Mouse (Mus musculus) activated CD4-positive, CD25-positive, alpha-beta regulatory T cell, adult 9 weeks (primary cell): ENCODE measurements around the gene Kcng4. TPM values are rescaled to one million over a fixed set of nuclear protein-coding genes. Genes with fewer than 3 reads are reported as not detected.

Experiments
- polyA plus RNA-seq: library from polyadenylated mRNA; unstranded; fragments of 100-300 nt; shearing (Covaris generic); gene quantifications from one replicate; pipeline ENCODE4 v1.2.1, GENCODE M21; 2017

The Kcng4 gene
- not detected for polyA plus RNA-seq

DNA sequence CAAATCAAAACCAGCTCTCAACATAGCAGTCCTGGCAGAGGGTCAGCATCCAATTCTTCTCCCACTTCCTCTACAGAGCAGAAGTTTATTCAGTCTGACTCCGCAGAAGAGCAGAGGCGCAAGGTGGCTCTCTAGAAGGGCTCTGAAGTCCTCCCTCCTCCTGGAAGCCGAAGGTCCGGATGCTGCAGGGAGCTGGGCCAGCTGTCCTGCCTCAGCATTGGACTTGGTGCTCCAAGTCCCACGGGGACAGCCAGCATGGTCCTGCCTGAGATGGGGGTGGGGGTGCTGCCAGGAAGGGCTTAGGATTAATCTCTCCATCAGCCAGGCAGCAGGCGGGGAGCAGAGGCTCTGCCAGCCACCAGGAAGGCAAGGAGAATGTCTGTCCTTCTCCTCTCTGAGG, at the start of gene Kcng4:
TSS of gene Kcng4 (minus strand) at position 303 of the 400 bp plus-strand sequence.

GRCm38 (mm10) chr8:119666219-119666951, 30.9 kb upstream of the Kcng4 start, which contains the start of gene Wfdc1:
TSS of gene Wfdc1 (plus strand) at chr8:119666365.

DNA sequence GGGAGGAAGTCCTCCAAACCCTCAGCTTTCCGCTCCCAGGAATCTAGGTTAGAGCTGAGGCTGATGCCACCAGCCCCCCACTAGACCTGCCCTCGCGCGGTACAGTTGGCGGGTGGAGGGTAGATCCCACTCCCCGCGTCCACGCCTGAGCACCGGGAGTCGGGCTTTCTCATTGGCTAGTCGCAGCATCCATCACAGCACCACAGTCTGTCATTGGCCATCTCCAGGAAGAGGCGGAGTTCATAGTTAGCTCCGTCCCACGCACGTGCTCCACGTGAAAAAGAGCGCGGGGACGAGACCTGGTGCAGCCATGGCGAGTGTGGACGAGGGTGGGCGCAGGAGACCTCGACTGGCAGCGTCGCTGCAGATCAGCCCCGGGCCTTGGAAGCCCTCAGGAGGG, 23.0 kb downstream of the Kcng4 start, which contains the start of gene Adad2:
TSS of gene Adad2 (plus strand) at position 277 of the 400 bp plus-strand sequence.

DNA sequence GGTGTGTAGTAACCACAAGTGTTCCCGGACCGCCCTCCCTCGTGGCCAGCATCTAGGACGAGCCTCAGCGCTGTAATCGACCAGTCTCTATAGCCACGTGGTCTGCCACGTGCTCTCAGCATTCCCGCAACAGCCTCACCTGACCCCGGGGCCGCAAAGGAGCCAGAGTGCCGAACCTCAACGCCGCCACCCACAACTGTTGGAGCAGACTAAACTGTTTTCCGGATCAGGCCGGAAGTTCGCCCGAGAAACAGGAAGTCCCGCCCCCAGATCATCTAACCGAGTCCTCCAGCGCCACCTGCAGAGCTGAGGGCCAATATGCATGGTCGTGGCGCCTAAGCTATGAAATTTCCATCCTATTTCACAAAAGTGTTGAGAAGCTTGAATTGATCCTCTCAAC, 30.5 kb downstream of the Kcng4 start, which contains the start of gene Taf1c:
TSS of gene Taf1c (minus strand) at position 227 of the 400 bp plus-strand sequence.

DNA sequence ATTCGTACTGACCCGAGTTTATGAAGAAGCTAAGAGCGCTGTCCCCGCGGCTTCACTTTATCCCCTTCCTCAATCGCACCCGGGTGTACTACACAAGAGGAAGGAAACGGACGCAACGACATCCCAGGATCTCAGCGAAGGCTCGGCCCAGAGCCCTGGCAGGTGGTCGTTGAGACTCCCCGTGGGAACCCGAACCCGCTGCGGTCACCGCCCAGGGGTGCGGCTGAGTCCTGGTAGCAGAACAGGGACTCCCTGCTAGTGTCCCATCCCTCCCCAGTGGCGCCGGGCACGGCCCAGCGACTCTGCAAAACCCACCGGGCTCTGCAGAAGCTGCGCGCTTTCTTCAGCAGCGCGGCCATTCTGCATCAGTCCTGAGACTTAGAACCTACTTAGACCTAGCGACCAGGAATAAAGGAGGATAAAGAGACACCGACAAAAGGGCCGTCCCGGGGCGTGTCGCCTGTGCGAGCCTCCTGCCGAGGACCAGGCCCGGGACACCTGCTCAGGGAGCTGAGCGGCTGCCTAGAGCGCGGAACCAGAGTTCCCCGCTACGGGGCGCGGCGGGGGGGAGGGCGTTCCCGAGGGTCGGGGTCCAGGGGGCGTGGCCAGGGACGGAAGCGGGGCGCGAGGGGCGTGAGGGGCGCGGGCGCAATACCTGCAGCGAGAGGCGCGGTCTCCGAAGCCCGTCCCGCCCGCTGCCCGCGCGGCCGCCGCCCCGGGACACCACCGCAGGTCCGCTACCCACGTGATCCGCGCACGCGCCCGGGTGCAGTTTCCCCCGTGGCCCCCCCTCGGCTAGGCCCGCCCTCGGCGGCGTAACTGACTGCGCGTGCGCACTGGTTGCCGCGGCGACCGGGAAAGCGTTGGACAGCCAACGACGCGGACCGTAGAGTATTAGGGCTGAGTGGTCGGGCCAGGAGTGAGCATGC, 60.8 kb downstream of the Kcng4 start, which contains the start of the genes Hsdl1 and Dnaaf1:
TSS of gene Hsdl1 (minus strand) at position 747 of the 929 bp plus-strand sequence.
TSS of gene Dnaaf1 (plus strand) at position 799 of the 929 bp plus-strand sequence.

Other genes starting within 250 kb of the Kcng4 start
- gene Mlycd, start 240.8 kb downstream of the Kcng4 start, polyA plus RNA-seq: 2.0 TPM
- 24.3 TPM for gene Osgin1, start 201.6 kb downstream of the Kcng4 start, polyA plus RNA-seq
- not detected for gene Necab2, start 189.0 kb downstream of the Kcng4 start, polyA plus RNA-seq
- not detected for gene Slc38a8, start 134.0 kb downstream of the Kcng4 start, polyA plus RNA-seq
- 110 TPM for gene Mbtps1, start 76.9 kb downstream of the Kcng4 start, polyA plus RNA-seq
- 104 TPM for gene Hsdl1, start 60.5 kb downstream of the Kcng4 start, polyA plus RNA-seq
- gene Dnaaf1, start 60.4 kb downstream of the Kcng4 start, polyA plus RNA-seq: not detected
- 38.1 TPM for gene Taf1c, start 30.5 kb downstream of the Kcng4 start, polyA plus RNA-seq
- not detected for gene Adad2, start 22.9 kb downstream of the Kcng4 start, polyA plus RNA-seq
- not detected for gene Wfdc1, start 30.7 kb upstream of the Kcng4 start, polyA plus RNA-seq
- gene Atp2c2, start 64.3 kb upstream of the Kcng4 start, polyA plus RNA-seq: not detected
- 13.7 TPM for gene Tldc1, start 142.7 kb upstream of the Kcng4 start, polyA plus RNA-seq
- 444 TPM for gene Cotl1, start 204.9 kb upstream of the Kcng4 start, polyA plus RNA-seq
- 13.6 TPM for gene Klhl36, start 226.6 kb upstream of the Kcng4 start, polyA plus RNA-seq